Mouse (Mus musculus) CH12.LX (cell line): ENCODE measurements around the gene Hmx1. TPM values are rescaled to one million over a fixed set of nuclear protein-coding genes. Genes with fewer than 3 reads are reported as not detected.

Experiments used
- DNase-seq: peaks from one replicate; pipeline ENCODE4 v3.0.0-alpha.2; 2013; ENCODE audit errors: extremely low read depth
- H3K27ac ChIP-seq: 2 replicates; pipeline ENCODE4 v1.5.1; 2012; ENCODE audit warnings: low read depth, mild to moderate bottlenecking, control low read depth, moderate library complexity; ENCODE audit not compliant: insufficient read depth
- H3K27me3 ChIP-seq: replicated peaks from 2 replicates; pipeline ENCODE3; 2012; ENCODE audit warnings: inconsistent platforms
- H3K36me3 ChIP-seq, 2 experiments: replicated peaks in 1 of 2; 2 replicates each; pipeline versions ENCODE3 to v1.6.1; 2012; ENCODE audit warnings: inconsistent platforms in 1 of 2, low read length in 1 of 2, mild to moderate bottlenecking in 1 of 2, mixed read lengths in 1 of 2, moderate library complexity in 1 of 2; ENCODE audit not compliant: control insufficient read depth in 1 of 2, insufficient read depth in 1 of 2
- H3K4me1 ChIP-seq, 2 experiments: 2 replicates each; pipeline ENCODE4 v1.6.1; 2012; ENCODE audit warnings: inconsistent platforms in 1 of 2, moderate library complexity in 1 of 2; ENCODE audit not compliant: insufficient read depth in 2 of 2, control insufficient read depth in 1 of 2
- H3K4me2 ChIP-seq: 2 replicates; pipeline ENCODE4 v1.6.1; 2012; ENCODE audit warnings: low read depth, mild to moderate bottlenecking, control low read depth; ENCODE audit not compliant: poor library complexity, insufficient read depth, severe bottlenecking
- H3K4me3 ChIP-seq, 3 experiments: fragments of 150-350 bp in 1 of 3; sonication (generic) in 1 of 3; replicated peaks in 1 of 3; 2 replicates each; pipeline versions ENCODE3 to v1.5.1; 2011 to 2012; ENCODE audit warnings: low read depth in 2 of 3, low read length in 2 of 3, mild to moderate bottlenecking in 2 of 3, moderate library complexity in 2 of 3, control low read depth in 1 of 3, improper control_type of control experiment in 1 of 3, inconsistent platforms in 1 of 3, mixed read lengths in 1 of 3; ENCODE audit not compliant: poor library complexity in 1 of 3
- H3K79me2 ChIP-seq: replicated peaks from 2 replicates; pipeline ENCODE4 v1.6.1; 2012; ENCODE audit warnings: mild to moderate bottlenecking, moderate library complexity; ENCODE audit not compliant: control insufficient read depth, poor library complexity, insufficient read depth, severe bottlenecking; ENCODE audit errors: extremely low read depth
- H3K9ac ChIP-seq: 2 replicates; pipeline ENCODE4 v1.6.1; 2012; ENCODE audit warnings: low read depth, mild to moderate bottlenecking, control low read depth, moderate library complexity; ENCODE audit not compliant: insufficient read depth
- H3K9me3 ChIP-seq: replicated peaks from 2 replicates; pipeline ENCODE3; 2012; ENCODE audit warnings: low read length, inconsistent platforms, mixed read lengths
- BHLHE40 ChIP-seq: IDR thresholded peaks from 2 replicates; pipeline ENCODE4 v1.6.1; 2011; ENCODE audit warnings: mild to moderate bottlenecking, low read depth, low read length, improper control_type of control experiment
- CHD1 ChIP-seq: IDR thresholded peaks from 2 replicates; pipeline ENCODE4 v1.6.1; 2012; ENCODE audit warnings: low read depth, low read length, improper control_type of control experiment, inconsistent platforms
- CHD2 ChIP-seq: IDR thresholded peaks from 2 replicates; pipeline ENCODE4 v1.6.1; 2011; ENCODE audit warnings: low read length, improper control_type of control experiment
- CTCF ChIP-seq, 2 experiments: IDR thresholded peaks in 1 of 2; conservative IDR thresholded peaks in 1 of 2; 2 replicates each; pipeline ENCODE4 v1.5.1; 2011 to 2012; ENCODE audit warnings: low read depth in 2 of 2, low read length in 2 of 2, improper control_type of control experiment in 1 of 2, inconsistent platforms in 1 of 2, mild to moderate bottlenecking in 1 of 2, moderate library complexity in 1 of 2
- E2F4 ChIP-seq: IDR thresholded peaks from 2 replicates; pipeline ENCODE4 v1.6.1; 2011; ENCODE audit warnings: low read depth, low read length, improper control_type of control experiment; ENCODE audit not compliant: insufficient replicate concordance
- EP300 ChIP-seq: IDR thresholded peaks from 2 replicates; pipeline ENCODE4 v1.6.1; 2011; ENCODE audit warnings: low read length, improper control_type of control experiment
- ETS1 ChIP-seq: conservative IDR thresholded peaks from 2 replicates; pipeline ENCODE4 v1.6.1; 2012; ENCODE audit warnings: low read depth, mild to moderate bottlenecking, inconsistent platforms, low read length, improper control_type of control experiment, moderate library complexity
- HCFC1 ChIP-seq: IDR thresholded peaks from 2 replicates; pipeline ENCODE4 v1.6.1; 2012; ENCODE audit warnings: low read depth, mild to moderate bottlenecking, inconsistent platforms, low read length, improper control_type of control experiment
- JUN ChIP-seq: IDR thresholded peaks from 2 replicates; pipeline ENCODE4 v1.6.1; 2011; ENCODE audit warnings: low read depth, mild to moderate bottlenecking, low read length, improper control_type of control experiment, moderate library complexity; ENCODE audit not compliant: insufficient read depth
- JUND ChIP-seq: conservative IDR thresholded peaks from 2 replicates; pipeline ENCODE4 v1.6.1; 2011; ENCODE audit warnings: low read depth, low read length, improper control_type of control experiment
- KAT2A ChIP-seq: IDR thresholded peaks from 2 replicates; pipeline ENCODE4 v1.6.1; 2012; ENCODE audit warnings: low read length, improper control_type of control experiment, inconsistent platforms; ENCODE audit not compliant: insufficient replicate concordance
- MAFK ChIP-seq: IDR thresholded peaks from 2 replicates; pipeline ENCODE4 v1.6.1; 2011; ENCODE audit warnings: low read length, improper control_type of control experiment; ENCODE audit not compliant: insufficient replicate concordance
- MAZ ChIP-seq: IDR thresholded peaks from 2 replicates; pipeline ENCODE4 v1.6.1; 2012; ENCODE audit warnings: low read depth, mild to moderate bottlenecking, inconsistent platforms, low read length, improper control_type of control experiment, moderate library complexity
- MXI1 ChIP-seq: IDR thresholded peaks from 2 replicates; pipeline ENCODE4 v1.6.1; 2011; ENCODE audit warnings: mild to moderate bottlenecking, low read depth, low read length, improper control_type of control experiment
- MYC ChIP-seq: IDR thresholded peaks from 2 replicates; pipeline ENCODE4 v1.6.1; 2011; ENCODE audit warnings: low read depth, mild to moderate bottlenecking, improper control_type of control experiment, low read length
- NELFE ChIP-seq: IDR thresholded peaks from 2 replicates; pipeline ENCODE4 v1.6.1; 2011; ENCODE audit warnings: low read depth, low read length, improper control_type of control experiment
- NRF1 ChIP-seq: IDR thresholded peaks from 2 replicates; pipeline ENCODE4 v1.6.1; 2014; ENCODE audit warnings: low read depth, mild to moderate bottlenecking, inconsistent platforms, low read length, improper control_type of control experiment, moderate library complexity
- PAX5 ChIP-seq: IDR thresholded peaks from 2 replicates; pipeline ENCODE4 v1.6.1; 2012; ENCODE audit warnings: low read length, inconsistent platforms, mixed read lengths
- POLR2A ChIP-seq: IDR thresholded peaks from 2 replicates; pipeline ENCODE4 v1.6.1; 2011; ENCODE audit warnings: low read depth, mild to moderate bottlenecking, improper control_type of control experiment, low read length
- POLR2AphosphoS2 ChIP-seq: IDR thresholded peaks from 2 replicates; pipeline ENCODE4 v1.6.1; 2011; ENCODE audit warnings: low read depth, low read length, improper control_type of control experiment
- RAD21 ChIP-seq: IDR thresholded peaks from 2 replicates; pipeline ENCODE4 v1.6.1; 2011; ENCODE audit warnings: low read depth, mild to moderate bottlenecking, low read length, improper control_type of control experiment, moderate library complexity
- RCOR1 ChIP-seq: conservative IDR thresholded peaks from 2 replicates; pipeline ENCODE4 v1.6.1; 2012; ENCODE audit warnings: low read depth, mild to moderate bottlenecking, inconsistent platforms, low read length, improper control_type of control experiment
- SIN3A ChIP-seq: IDR thresholded peaks from 2 replicates; pipeline ENCODE4 v1.6.1; 2012; ENCODE audit warnings: low read length, improper control_type of control experiment, inconsistent platforms
- SMC3 ChIP-seq: IDR thresholded peaks from 2 replicates; pipeline ENCODE4 v1.6.1; 2011; ENCODE audit warnings: low read depth, low read length, improper control_type of control experiment
- TBP ChIP-seq: conservative IDR thresholded peaks from 2 replicates; pipeline ENCODE4 v1.6.1; 2011; ENCODE audit warnings: low read depth, low read length, improper control_type of control experiment
- USF1 ChIP-seq: IDR thresholded peaks from 2 replicates; pipeline ENCODE4 v1.6.1; 2014; ENCODE audit warnings: low read depth, mild to moderate bottlenecking, inconsistent platforms, low read length, improper control_type of control experiment
- USF2 ChIP-seq: conservative IDR thresholded peaks from 2 replicates; pipeline ENCODE4 v1.6.1; 2011; ENCODE audit warnings: low read depth, low read length, improper control_type of control experiment
- ZKSCAN1 ChIP-seq: IDR thresholded peaks from 2 replicates; pipeline ENCODE4 v1.6.1; 2012; ENCODE audit warnings: low read depth, inconsistent platforms, low read length, improper control_type of control experiment, borderline replicate concordance
- ZMIZ1 ChIP-seq: IDR thresholded peaks from 2 replicates; pipeline ENCODE4 v1.6.1; 2012; ENCODE audit warnings: low read depth, mild to moderate bottlenecking, inconsistent platforms, low read length, improper control_type of control experiment
- ZNF384 ChIP-seq: IDR thresholded peaks from 2 replicates; pipeline ENCODE4 v1.6.1; 2012; ENCODE audit warnings: low read depth, low read length, improper control_type of control experiment, inconsistent platforms
- dilution Hi-C: fragments of 300-500 bp; cut with MboI; formaldehyde crosslinking; loops from 2 replicates; pipeline ENCODE4 v1.14.3; 2020; ENCODE audit warnings: low sequenced_read_pairs; ENCODE audit not compliant: extremely low pct_unique_long_range_greater_than_20kb, extremely low pct_ligation_motif_present
- in situ Hi-C: fragments of 300-500 bp; cut with MboI; formaldehyde crosslinking; loops from 3 replicates; pipeline ENCODE4 v1.14.3; 2019; ENCODE audit warnings: low sequenced_read_pairs, low pct_ligation_motif_present, low pct_unique_long_range_greater_than_20kb, mixed read lengths
- polyA plus RNA-seq: library from polyadenylated mRNA; unstranded; fragments of >175 nt; gene quantifications from 2 replicates; pipeline ENCODE4 v1.2.1, GENCODE M21; 2012; ENCODE audit warnings: low read depth; ENCODE audit not compliant: insufficient read length
- total RNA-seq, 2 experiments: library from RNA; depleted of rRNA; stranded (reverse); fragments of 300-350 nt in 1 of 2; fragments of >200 nt in 1 of 2; gene quantifications; 2 replicates each; pipeline ENCODE4 v1.2.3; 2012 to 2014

Hmx1 gene
- total and polyA plus RNA-seq, 3 experiments: not detected

DNA sequence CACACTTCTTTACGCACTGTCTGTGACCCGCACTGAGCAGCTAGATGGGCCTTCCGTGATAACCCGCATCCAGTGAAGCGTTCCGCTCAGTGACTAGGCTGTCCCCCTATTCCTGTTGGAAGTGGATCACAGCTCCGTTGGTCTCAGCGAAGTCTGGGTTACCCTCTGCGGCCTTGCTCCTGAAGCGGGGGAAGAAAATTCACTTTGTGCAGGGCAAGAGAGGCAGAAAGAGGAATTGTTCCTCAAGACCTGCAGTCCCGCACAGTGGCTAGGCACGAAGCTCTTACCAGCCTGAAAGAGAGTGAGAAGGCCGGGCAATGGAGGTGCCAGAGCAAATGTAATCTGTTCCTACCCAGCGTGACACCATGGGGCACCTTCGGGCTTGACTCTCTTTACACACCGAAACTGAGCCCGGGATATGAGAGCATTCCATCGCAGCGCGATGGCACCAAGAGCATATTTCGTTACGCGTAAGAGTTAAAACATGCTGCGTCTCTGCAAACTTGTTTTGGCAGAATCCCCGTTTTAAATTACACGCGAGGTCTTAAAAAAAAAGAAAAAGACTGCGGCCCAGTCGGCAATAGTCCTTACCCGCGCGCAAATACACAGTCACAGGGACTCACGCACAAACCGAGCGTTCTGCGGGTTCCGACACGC is 946 bp upstream of the Hmx1 start:
- dilution Hi-C loops: no loop called here
- Histone ChIP-seq H3K27me3 (peaks cover 46% of the 10 kb centered on the region), H3K4me3 (no peak overlapping the region), H3K4me1 (no peaks in the 10 kb centered on the region), H3K4me2 (no peak overlapping the region), H3K9ac (no peak overlapping the region), H3K9me3 (peaks cover 35% of the 10 kb centered on the region), H3K27ac (no peak overlapping the region), H3K36me3 (no peaks in the 10 kb centered on the region), H3K79me2 (no peaks in the 10 kb centered on the region)
- TF ChIP-seq ZMIZ1 (no peak), SMC3 (no peak), SIN3A (no peak), ZNF384 (no peak), POLR2A (no peak), CHD2 (no peak), RCOR1 (no peak), MAZ (no peak), USF2 (no peak), MAFK (no peak), NELFE (no peak), TBP (no peak), E2F4 (no peak), ZKSCAN1 (no peak), JUN (no peak), MYC (no peak), HCFC1 (no peak), NRF1 (no peak)
- in situ Hi-C loops: no loop called here
- no peak for DNase-seq

DNA sequence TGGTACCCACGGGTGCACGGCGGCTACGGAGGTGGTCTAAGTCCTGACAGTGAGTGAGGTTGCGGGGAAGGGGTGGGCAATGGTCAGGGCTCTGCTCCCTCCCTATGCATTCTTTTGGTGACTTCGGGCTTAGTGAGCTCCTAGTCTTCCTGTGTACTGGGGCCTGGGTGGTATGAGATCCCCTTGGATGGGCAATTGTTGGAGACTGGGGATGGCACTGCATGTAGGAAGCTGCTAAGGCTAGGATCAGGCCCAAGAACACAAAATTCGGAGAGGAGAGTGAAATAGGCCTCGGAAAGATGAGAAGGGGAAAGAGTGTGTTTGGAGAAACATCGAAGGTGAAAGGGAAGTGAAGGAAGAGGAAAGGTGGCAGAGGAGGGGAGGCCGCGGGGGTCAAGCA is 533 bp downstream of the Hmx1 start:
- Histone ChIP-seq H3K27me3 (peaks cover 46% of the 10 kb centered on the region), H3K79me2 (no peaks in the 10 kb centered on the region), H3K36me3 (no peaks in the 10 kb centered on the region), H3K4me2 (no peak overlapping the region), H3K27ac (no peak overlapping the region), H3K4me3 (no peak overlapping the region), H3K4me1 (no peaks in the 10 kb centered on the region), H3K9ac (no peak overlapping the region), H3K9me3 (peaks cover 35% of the 10 kb centered on the region)
- TF ChIP-seq EP300 (no peak), ZNF384 (no peak), USF1 (no peak), BHLHE40 (no peak), POLR2AphosphoS2 (no peak), ETS1 (no peak), ZKSCAN1 (no peak), USF2 (no peak), PAX5 (no peak), JUN (no peak), MYC (no peak), CTCF (conservative IDR thresholded peaks at IDR 0.05 in 1 of 2, IDR thresholded peaks at IDR 0.05 in 1 of 2; ENCODE audit: low read depth in 2 of 2, low read length in 2 of 2) (no peak), KAT2A (no peak), NELFE (no peak), MXI1 (no peak), SIN3A (no peak), SMC3 (no peak), RAD21 (no peak), JUND (no peak), CHD1 (no peak)
- in situ Hi-C loops: no loop called here
- no peak for DNase-seq
- dilution Hi-C loops: no loop called here
